Mouse (Mus musculus): ENCODE measurements around the gene Spen. TPM values are rescaled to one million over a fixed set of nuclear protein-coding genes. Genes with fewer than 3 reads are reported as not detected.

The Spen gene
- total and polyA plus RNA-seq, 2 experiments from 2014 or later = 2.3 to 4.9 TPM

GRCm38 (mm10) chr4:141472641-141473321 lies 65.6 kb downstream of the Spen start:
- H3K9ac ChIP-seq (replicated peaks; ENCODE audit: low read depth, low read length) = no peak overlapping the region
- DNase-seq (ENCODE audit: low spot score) (no peak), ATAC-seq (ENCODE audit: insufficient read depth, low read depth) (no peak)
- no peaks in the 10 kb centered on the region for H3K27me3 ChIP-seq (ENCODE audit: control insufficient read depth, insufficient read depth, low read length)
- no peaks in the 10 kb centered on the region for H3K4me1 ChIP-seq (ENCODE audit: control insufficient read depth, insufficient read depth)
- H3K4me3 ChIP-seq (ENCODE audit: low read depth, low read length) = no peak overlapping the region
- 88% methylated on average over 32 of the region's 32 CpGs for WGBS
- H3K9me3 ChIP-seq (replicated peaks; ENCODE audit: control insufficient read depth, low read length) = no peaks in the 10 kb centered on the region; the same call in 1 of the 2 replicates
- H3K4me2 ChIP-seq (ENCODE audit: low read depth, low read length) = no peak overlapping the region
- no peak overlapping the region for H3K27ac ChIP-seq (ENCODE audit: low read depth)
- peaks cover 99% of the 10 kb centered on the region for H3K36me3 ChIP-seq (replicated peaks; ENCODE audit: control insufficient read depth, insufficient read depth, low read length)
- TF ChIP-seq EP300 (IDR thresholded peaks at IDR 0.05; ENCODE audit: low read depth) = no peak
- TF ChIP-seq CTCF (IDR thresholded peaks at IDR 0.05; ENCODE audit: low read depth) = no peak

- TF ChIP-seq CTCF (IDR thresholded peaks at IDR 0.05; ENCODE audit: low read depth) = no peak
- no peak for TF ChIP-seq EP300 (IDR thresholded peaks at IDR 0.05; ENCODE audit: low read depth)
- H3K36me3 ChIP-seq (replicated peaks; ENCODE audit: control insufficient read depth, insufficient read depth, low read length) = peaks cover 99% of the 10 kb centered on the region
These were observed 66.9 kb downstream of the Spen start for GRCm38 (mm10) chr4:141471491-141471890.

GRCm38 (mm10) chr4:141469343-141469742 lies 69.1 kb downstream of the Spen start:
- Histone ChIP-seq H3K4me3 (ENCODE audit: low read depth, low read length) (no peak overlapping the region), H3K9me3 (replicated peaks; ENCODE audit: control insufficient read depth, low read length) (no peaks in the 10 kb centered on the region; the same call in 1 of the 2 replicates), H3K4me1 (ENCODE audit: control insufficient read depth, insufficient read depth) (no peaks in the 10 kb centered on the region), H3K4me2 (ENCODE audit: low read depth, low read length) (no peak overlapping the region), H3K9ac (replicated peaks; ENCODE audit: low read depth, low read length) (no peak overlapping the region), H3K27me3 (ENCODE audit: control insufficient read depth, insufficient read depth, low read length) (no peaks in the 10 kb centered on the region), H3K27ac (ENCODE audit: low read depth) (no peak overlapping the region), H3K36me3 (replicated peaks; ENCODE audit: control insufficient read depth, insufficient read depth, low read length) (peaks cover 99% of the 10 kb centered on the region)
- no peak for ATAC-seq (ENCODE audit: insufficient read depth, low read depth)
- TF ChIP-seq EP300 (IDR thresholded peaks at IDR 0.05; ENCODE audit: low read depth) (no peak), CTCF (IDR thresholded peaks at IDR 0.05; ENCODE audit: low read depth) (no peak)
- DNase-seq (ENCODE audit: low spot score) = no peak
- WGBS = 92% methylated on average over 9 of the region's 9 CpGs

More at GRCm38 (mm10) chr4:141471491-141471890, 66.9 kb downstream of the Spen start:
- H3K4me3 ChIP-seq (ENCODE audit: low read depth, low read length) = no peak overlapping the region
- H3K4me2 ChIP-seq (ENCODE audit: low read depth, low read length) = no peak overlapping the region
- H3K9ac ChIP-seq (replicated peaks; ENCODE audit: low read depth, low read length) = no peak overlapping the region
- H3K4me1 ChIP-seq (ENCODE audit: control insufficient read depth, insufficient read depth) = no peaks in the 10 kb centered on the region
- WGBS = 97% methylated on average over 16 of the region's 16 CpGs
- DNase-seq (ENCODE audit: low spot score) = no peak
- ATAC-seq (ENCODE audit: insufficient read depth, low read depth) = no peak
- H3K27me3 ChIP-seq (ENCODE audit: control insufficient read depth, insufficient read depth, low read length) = no peaks in the 10 kb centered on the region
- H3K27ac ChIP-seq (ENCODE audit: low read depth) = no peak overlapping the region
- no peaks in the 10 kb centered on the region; the same call in 1 of the 2 replicates for H3K9me3 ChIP-seq (replicated peaks; ENCODE audit: control insufficient read depth, low read length)

GRCm38 (mm10) chr4:141468576-141468975 lies 69.8 kb downstream of the Spen start:
- no peak overlapping the region for H3K27ac ChIP-seq (ENCODE audit: low read depth)
- ATAC-seq (ENCODE audit: insufficient read depth, low read depth) (no peak), DNase-seq (ENCODE audit: low spot score) (no peak)

GRCm38 (mm10) chr4:141467581-141467927 lies 70.8 kb downstream of the Spen start:
- H3K36me3 ChIP-seq (replicated peaks; ENCODE audit: control insufficient read depth, insufficient read depth, low read length) = peaks cover 98% of the 10 kb centered on the region
- WGBS = 75% methylated on average over 6 of the region's 6 CpGs
- H3K9ac ChIP-seq (replicated peaks; ENCODE audit: low read depth, low read length) = no peak overlapping the region
- no peak overlapping the region for H3K4me3 ChIP-seq (ENCODE audit: low read depth, low read length)
- no peaks in the 10 kb centered on the region for H3K4me1 ChIP-seq (ENCODE audit: control insufficient read depth, insufficient read depth)
- ATAC-seq (ENCODE audit: insufficient read depth, low read depth) (no peak), DNase-seq (ENCODE audit: low spot score) (no peak)
- H3K27ac ChIP-seq (ENCODE audit: low read depth) = no peak overlapping the region
- H3K27me3 ChIP-seq (ENCODE audit: control insufficient read depth, insufficient read depth, low read length) = no peaks in the 10 kb centered on the region
- H3K4me2 ChIP-seq (ENCODE audit: low read depth, low read length) = no peak overlapping the region
- H3K9me3 ChIP-seq (replicated peaks; ENCODE audit: control insufficient read depth, low read length) = no peaks in the 10 kb centered on the region; the same call in 1 of the 2 replicates
- no peak for TF ChIP-seq EP300 (IDR thresholded peaks at IDR 0.05; ENCODE audit: low read depth)
- no peak for TF ChIP-seq CTCF (IDR thresholded peaks at IDR 0.05; ENCODE audit: low read depth)

More at GRCm38 (mm10) chr4:141468576-141468975, 69.8 kb downstream of the Spen start:
- no peak overlapping the region for H3K4me3 ChIP-seq (ENCODE audit: low read depth, low read length)
- TF ChIP-seq CTCF (IDR thresholded peaks at IDR 0.05; ENCODE audit: low read depth) (no peak), EP300 (IDR thresholded peaks at IDR 0.05; ENCODE audit: low read depth) (no peak)
- WGBS = 50% methylated on average over 10 of the region's 10 CpGs
- no peaks in the 10 kb centered on the region for H3K4me1 ChIP-seq (ENCODE audit: control insufficient read depth, insufficient read depth)
- H3K9me3 ChIP-seq (replicated peaks; ENCODE audit: control insufficient read depth, low read length) = no peaks in the 10 kb centered on the region; the same call in 1 of the 2 replicates
- H3K4me2 ChIP-seq (ENCODE audit: low read depth, low read length) = no peak overlapping the region
- no peaks in the 10 kb centered on the region for H3K27me3 ChIP-seq (ENCODE audit: control insufficient read depth, insufficient read depth, low read length)
- H3K36me3 ChIP-seq (replicated peaks; ENCODE audit: control insufficient read depth, insufficient read depth, low read length) = peaks cover 99% of the 10 kb centered on the region
- no peak overlapping the region for H3K9ac ChIP-seq (replicated peaks; ENCODE audit: low read depth, low read length)
